Mouse (Mus musculus) spleen, postnatal 14 days (tissue): ENCODE results near the gene Ifna7.
A peak's percentile ranks its signal among the peaks of the same experiment; 100 is the strongest.
"Not testable (repeated sequence)": the region's sequence is repeated elsewhere in the genome, so short reads cannot be mapped to it uniquely, and the experiment has no call there.

Experiments used
- DNase-seq, 2 experiments: peaks; one replicate each; pipeline ENCODE4 v3.0.0; 2021 to 2022; ENCODE audit warnings: low spot score in 2 of 2

The Ifna7 gene

GRCm38 (mm10) chr4:88815928-88816327, at the start of gene Ifna7:
Gene Ifna7, plus strand, starts transcription at chr4:88816228.
- no peak for DNase-seq

DNA sequence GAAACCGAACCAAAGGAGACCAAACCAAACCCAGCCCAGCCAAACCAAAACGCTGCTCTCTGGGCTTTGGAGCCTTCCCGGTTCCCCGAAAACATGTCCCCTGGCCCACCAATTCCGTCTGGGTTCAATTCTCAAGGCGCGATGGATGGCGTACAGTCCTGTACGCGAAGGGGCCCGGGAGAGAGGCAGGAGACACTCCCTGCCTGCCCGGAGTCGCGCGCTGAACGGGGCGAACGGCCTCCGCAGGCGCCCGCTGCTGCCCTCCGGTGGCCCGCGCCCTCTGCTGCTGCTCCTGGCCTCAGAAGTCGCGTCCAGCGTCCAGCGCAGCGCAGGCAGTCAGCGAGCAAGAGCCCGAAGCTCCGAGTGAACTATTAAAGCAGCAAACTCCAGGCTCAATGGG, 42.5 kb upstream of the Ifna7 start, which contains the start of gene Gm13290:
Gm13290 (plus strand) TSS at position 301 of the 400 bp plus-strand sequence.
- not testable (repeated sequence) for DNase-seq

DNA sequence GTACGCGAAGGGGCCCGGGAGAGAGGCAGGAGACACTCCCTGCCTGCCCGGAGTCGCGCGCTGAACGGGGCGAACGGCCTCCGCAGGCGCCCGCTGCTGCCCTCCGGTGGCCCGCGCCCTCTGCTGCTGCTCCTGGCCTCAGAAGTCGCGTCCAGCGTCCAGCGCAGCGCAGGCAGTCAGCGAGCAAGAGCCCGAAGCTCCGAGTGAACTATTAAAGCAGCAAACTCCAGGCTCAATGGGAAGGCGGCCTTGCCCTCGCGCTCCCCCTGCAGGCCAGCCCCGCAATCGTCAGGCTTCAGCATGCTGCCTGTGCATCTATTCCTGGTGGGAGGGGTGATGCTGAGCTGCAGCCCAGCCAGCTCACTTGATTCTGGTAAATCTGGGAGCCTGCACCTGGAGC, 39.4 kb upstream of the Ifna7 start, which contains the start of gene Gm13289:
Gm13289 (plus strand) TSS at position 301 of the 400 bp plus-strand sequence.
- not testable (repeated sequence) for DNase-seq

DNA sequence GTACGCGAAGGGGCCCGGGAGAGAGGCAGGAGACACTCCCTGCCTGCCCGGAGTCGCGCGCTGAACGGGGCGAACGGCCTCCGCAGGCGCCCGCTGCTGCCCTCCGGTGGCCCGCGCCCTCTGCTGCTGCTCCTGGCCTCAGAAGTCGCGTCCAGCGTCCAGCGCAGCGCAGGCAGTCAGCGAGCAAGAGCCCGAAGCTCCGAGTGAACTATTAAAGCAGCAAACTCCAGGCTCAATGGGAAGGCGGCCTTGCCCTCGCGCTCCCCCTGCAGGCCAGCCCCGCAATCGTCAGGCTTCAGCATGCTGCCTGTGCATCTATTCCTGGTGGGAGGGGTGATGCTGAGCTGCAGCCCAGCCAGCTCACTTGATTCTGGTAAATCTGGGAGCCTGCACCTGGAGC, 36.5 kb upstream of the Ifna7 start, which contains the start of gene Gm13272:
Gm13272 (plus strand) TSS at position 301 of the 400 bp plus-strand sequence.
- DNase-seq: not testable (repeated sequence)

- not testable (repeated sequence) for DNase-seq
Observed at GRCm38 (mm10) chr4:88780320-88780719, 35.7 kb upstream of the Ifna7 start.

GRCm38 (mm10) chr4:88781831-88782230, 34.2 kb upstream of the Ifna7 start, which contains the start of gene Ifnz:
Gene Ifnz, plus strand, starts transcription at chr4:88782131.
- DNase-seq: not testable (repeated sequence)

- DNase-seq: not testable (repeated sequence)
Observed at GRCm38 (mm10) chr4:88782335-88782734, 33.7 kb upstream of the Ifna7 start.

GRCm38 (mm10) chr4:88785409-88785808, 30.6 kb upstream of the Ifna7 start, which contains the start of gene Gm13276:
Gene Gm13276, plus strand, starts transcription at chr4:88785709.
- DNase-seq: not testable (repeated sequence)

GRCm38 (mm10) chr4:88788402-88788801, 27.6 kb upstream of the Ifna7 start, which contains the start of gene Gm13277:
Gene Gm13277, plus strand, starts transcription at chr4:88788632.
- DNase-seq: peak; percentile 30 to 47

DNA sequence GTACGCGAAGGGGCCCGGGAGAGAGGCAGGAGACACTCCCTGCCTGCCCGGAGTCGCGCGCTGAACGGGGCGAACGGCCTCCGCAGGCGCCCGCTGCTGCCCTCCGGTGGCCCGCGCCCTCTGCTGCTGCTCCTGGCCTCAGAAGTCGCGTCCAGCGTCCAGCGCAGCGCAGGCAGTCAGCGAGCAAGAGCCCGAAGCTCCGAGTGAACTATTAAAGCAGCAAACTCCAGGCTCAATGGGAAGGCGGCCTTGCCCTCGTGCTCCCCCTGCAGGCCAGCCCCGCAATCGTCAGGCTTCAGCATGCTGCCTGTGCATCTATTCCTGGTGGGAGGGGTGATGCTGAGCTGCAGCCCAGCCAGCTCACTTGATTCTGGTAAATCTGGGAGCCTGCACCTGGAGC, 24.8 kb upstream of the Ifna7 start, which contains the start of gene Gm13278:
Gm13278 (plus strand) TSS at position 301 of the 400 bp plus-strand sequence.
- DNase-seq: not testable (repeated sequence)

- peak; percentile 34 to 58 for DNase-seq
Observed at GRCm38 (mm10) chr4:88793936-88794675, 21.9 kb upstream of the Ifna7 start, which contains the start of gene Gm13275. Gene Gm13275, plus strand, starts transcription at chr4:88794487.

- DNase-seq: not testable (repeated sequence)
Observed at GRCm38 (mm10) chr4:88797097-88797496, 18.9 kb upstream of the Ifna7 start, which contains the start of gene Gm13279. Gene Gm13279, plus strand, starts transcription at chr4:88797397.

- not testable (repeated sequence) for DNase-seq
Observed at GRCm38 (mm10) chr4:88799365-88799764, 16.7 kb upstream of the Ifna7 start, which contains the start of gene Gm13285. Gene Gm13285, plus strand, starts transcription at chr4:88799665.

GRCm38 (mm10) chr4:88802954-88803353, 13.1 kb upstream of the Ifna7 start, which contains the start of gene Gm13287:
Gene Gm13287, plus strand, starts transcription at chr4:88803254.
- DNase-seq: not testable (repeated sequence)

GRCm38 (mm10) chr4:88805231-88805630, 10.8 kb upstream of the Ifna7 start, which contains the start of gene Gm13288:
Gene Gm13288, plus strand, starts transcription at chr4:88805531.
- not testable (repeated sequence) for DNase-seq

- not testable (repeated sequence) for DNase-seq
Observed at GRCm38 (mm10) chr4:88805761-88806160, 10.3 kb upstream of the Ifna7 start.

- DNase-seq: no peak
Observed at GRCm38 (mm10) chr4:88819659-88820058, 3.6 kb downstream of the Ifna7 start, which contains the start of gene Ifna11. Gene Ifna11, plus strand, starts transcription at chr4:88819959.

GRCm38 (mm10) chr4:88822995-88823394, 7.0 kb downstream of the Ifna7 start:
- DNase-seq: no peak

DNA sequence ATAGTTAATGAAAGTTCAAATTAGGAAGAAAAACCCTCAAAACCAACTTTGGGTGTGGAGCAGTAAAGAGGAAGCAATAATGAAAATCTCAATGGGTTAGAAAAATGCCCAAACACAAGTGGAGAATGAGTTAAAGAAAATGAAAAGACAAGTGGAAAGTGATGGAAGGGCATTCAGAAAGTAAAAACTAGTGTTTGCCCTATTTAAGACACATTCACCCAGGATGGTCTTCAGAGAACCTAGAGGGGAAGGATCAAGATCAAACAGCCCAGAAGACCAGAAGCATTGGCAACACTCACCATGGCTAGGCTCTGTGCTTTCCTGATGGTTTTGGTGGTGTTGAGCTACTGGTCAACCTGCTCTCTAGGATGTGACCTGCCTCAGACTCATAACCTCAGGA, 11.1 kb downstream of the Ifna7 start, which contains the start of gene Ifna6:
Ifna6 (plus strand) TSS at position 301 of the 400 bp plus-strand sequence.
- not testable (repeated sequence) for DNase-seq

- no peak for DNase-seq
Observed at GRCm38 (mm10) chr4:88830523-88830922, 14.5 kb downstream of the Ifna7 start.

- not testable (repeated sequence) for DNase-seq
Observed at GRCm38 (mm10) chr4:88835225-88835624, 19.2 kb downstream of the Ifna7 start, which contains the start of gene Ifna5. Gene Ifna5, plus strand, starts transcription at chr4:88835525.

DNA sequence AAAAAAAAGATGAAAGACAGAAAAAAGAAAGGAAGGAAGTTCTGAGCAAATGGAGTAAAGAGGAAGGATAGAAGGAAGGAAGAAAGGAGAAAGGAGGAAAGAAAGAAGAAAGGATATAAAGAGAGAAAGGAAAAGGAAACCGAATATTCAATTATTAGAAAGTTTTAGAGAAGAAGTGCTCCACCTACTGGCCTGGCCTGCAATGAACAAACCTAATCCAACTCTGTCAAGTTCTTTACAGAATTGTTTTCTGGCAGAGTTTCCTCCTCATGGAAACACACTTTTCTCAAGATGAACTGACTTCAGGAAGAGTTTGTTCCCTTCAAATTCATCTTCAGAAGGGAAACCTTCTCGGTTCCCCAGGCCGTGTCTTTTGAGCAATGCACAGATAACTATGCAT, 22.8 kb downstream of the Ifna7 start:
- no peak for DNase-seq
